Mouse (Mus musculus) right cerebral cortex, postnatal 10 days (tissue): Measurements from ENCODE around the gene Slc17a2.
"Not testable (repeated sequence)": the region's sequence is repeated elsewhere in the genome, so short reads cannot be mapped to it uniquely, and the experiment has no call there.

Source experiments
- DNase-seq, 2 experiments: peaks; one replicate each; pipeline ENCODE4 v3.0.0; 2021; ENCODE audit warnings: low spot score in 2 of 2

Gene Slc17a2

DNA sequence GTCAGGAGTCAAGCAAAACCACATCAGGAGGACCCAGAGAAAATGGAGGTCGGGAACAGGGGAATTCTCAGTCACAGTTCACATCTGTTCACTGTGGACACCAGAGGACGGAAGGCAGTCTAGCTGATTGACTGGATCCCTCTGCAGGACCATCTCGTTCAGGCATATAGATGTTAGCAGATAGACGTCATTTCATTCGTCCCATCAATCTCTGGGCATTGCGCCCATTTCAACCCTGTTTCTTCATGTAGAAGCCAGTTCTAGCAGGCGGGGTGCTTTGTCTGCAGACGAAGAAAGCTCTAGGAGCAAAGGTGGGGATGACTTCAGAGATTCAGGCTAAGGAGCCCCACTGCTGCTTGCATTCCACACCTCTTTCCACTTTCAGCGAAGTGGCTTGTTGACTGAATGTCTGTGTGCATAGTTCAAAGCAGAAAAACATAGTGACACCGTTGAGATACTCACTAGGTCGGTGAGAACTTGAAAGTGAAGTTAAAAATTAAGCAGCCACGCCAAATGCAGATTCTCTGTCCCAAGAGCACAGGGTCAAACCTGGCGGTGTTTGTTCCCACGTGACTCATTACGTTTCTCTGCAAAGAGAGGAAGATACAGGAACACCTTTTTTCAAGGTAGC is at the start of gene Slc17a2:
TSS of gene Slc17a2 (plus strand) at position 572 of the 631 bp plus-strand sequence.
- peak in 1 of 2 experiments; percentile 24 for DNase-seq

DNA sequence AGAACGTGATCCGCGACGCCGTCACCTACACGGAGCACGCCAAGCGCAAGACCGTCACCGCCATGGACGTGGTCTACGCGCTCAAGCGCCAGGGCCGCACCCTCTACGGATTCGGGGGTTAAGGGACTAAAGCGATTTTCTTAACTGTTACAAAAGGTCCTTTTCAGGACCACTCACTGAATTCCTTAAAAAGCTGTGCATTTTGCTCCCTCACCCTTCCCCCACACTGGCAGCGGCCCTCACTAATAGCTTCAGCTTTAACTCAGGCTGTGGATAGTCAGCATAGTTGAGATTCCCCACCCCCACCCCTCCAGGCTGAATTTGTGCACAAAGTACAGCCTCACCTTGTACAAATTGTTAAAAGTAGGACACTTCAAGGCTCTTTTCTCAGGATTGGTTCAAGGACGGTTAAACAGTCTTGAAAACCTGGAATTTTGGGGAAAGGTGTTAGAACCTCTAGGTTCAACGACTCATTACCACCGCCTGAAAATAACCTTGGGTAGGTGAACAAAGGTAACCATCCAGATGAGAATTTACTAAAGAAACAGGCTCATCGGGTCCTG is 49.5 kb upstream of the Slc17a2 start:
- peak in 1 of 2 experiments; percentile 28 for DNase-seq

DNA sequence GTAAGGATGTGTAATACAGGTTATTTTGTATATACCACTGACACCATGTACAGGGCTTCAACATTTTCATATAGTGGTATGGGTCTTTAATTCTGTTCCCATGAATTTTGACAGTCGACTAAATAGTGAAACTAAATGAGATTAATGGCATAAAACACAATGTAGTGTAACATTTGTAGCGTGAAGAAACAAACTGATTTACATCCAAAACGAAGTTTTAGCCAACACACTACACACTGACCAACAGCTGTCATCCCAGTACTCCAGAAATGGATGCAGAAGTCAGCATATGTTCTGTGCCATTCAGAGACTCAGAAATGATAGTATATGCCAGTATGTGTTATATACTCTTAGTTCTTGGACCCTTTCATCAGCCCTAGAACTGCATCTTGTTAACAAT is 48.9 kb upstream of the Slc17a2 start:
- DNase-seq = no peak

DNA sequence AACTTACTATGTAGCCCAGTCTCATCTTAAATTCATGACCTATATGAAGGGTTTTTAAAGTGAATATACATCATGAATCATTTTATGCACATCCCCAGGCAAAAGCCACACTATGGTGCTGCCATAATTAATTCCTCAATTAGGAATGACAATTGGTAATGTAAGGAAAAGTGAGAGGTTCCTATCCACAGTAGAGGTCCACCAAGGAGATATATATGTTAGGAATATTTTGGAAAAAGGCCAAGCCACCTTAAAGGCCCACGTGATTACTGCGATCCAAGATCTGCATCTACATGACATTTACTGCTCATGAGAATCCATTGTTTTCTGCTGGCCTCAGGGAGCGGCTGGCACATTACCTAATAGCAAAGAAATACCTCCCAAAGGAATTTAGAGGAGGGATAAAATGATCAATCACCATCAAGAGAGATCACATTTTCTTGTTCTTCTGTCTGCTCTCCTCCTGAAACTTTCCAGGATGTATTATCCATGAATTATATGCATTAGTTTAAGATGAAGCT is 47.5 kb upstream of the Slc17a2 start:
- DNase-seq = no peak

DNA sequence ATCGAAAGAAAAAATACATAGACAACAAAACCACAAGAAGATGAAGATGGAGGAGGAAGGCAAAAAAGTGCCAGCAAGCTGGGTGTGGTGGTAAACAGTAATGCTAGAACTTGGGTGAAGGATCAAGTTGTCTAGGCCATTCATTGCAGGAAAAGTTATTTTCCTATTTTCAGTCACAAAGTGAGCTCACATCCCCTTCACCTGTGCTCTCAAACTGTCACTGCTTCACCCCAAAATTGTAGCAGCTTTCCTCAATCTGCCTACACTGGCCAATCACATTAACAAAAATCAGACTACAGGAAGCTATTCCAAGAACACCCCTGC is 46.9 kb upstream of the Slc17a2 start:
- DNase-seq = no peak

DNA sequence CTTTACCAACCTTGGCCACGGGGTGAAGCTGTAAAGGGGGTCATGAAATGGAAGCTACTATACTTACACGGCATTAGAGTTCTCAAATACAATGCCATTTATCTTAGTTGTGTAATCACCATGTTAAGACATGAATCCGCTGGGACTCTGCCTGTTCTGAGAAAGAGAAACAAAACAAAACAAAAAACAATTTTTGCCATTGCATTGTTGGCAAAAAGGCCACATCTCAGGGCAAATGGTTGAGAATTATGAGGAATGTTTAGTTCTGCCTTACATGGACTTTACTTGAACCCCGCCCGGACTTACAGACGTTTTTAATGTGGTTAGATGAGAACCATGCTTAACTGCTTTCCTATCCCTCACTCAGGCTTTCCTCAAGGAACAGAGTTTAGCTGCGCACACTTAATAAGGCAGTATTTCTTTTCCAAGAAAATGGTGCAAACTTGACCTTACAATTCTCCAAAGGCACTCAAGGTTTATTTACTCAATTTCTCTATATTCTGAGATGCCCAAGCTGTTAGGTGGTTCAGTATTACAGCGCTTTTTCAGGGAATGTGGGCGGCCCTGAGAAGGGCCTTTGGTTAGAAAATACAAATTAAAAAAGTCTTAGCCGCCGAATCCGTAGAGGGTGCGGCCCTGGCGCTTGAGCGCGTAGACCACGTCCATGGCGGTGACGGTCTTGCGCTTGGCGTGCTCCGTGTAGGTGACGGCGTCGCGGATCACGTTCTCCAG is 46.4 kb upstream of the Slc17a2 start:
- DNase-seq = peak; percentile 31 to 42

DNA sequence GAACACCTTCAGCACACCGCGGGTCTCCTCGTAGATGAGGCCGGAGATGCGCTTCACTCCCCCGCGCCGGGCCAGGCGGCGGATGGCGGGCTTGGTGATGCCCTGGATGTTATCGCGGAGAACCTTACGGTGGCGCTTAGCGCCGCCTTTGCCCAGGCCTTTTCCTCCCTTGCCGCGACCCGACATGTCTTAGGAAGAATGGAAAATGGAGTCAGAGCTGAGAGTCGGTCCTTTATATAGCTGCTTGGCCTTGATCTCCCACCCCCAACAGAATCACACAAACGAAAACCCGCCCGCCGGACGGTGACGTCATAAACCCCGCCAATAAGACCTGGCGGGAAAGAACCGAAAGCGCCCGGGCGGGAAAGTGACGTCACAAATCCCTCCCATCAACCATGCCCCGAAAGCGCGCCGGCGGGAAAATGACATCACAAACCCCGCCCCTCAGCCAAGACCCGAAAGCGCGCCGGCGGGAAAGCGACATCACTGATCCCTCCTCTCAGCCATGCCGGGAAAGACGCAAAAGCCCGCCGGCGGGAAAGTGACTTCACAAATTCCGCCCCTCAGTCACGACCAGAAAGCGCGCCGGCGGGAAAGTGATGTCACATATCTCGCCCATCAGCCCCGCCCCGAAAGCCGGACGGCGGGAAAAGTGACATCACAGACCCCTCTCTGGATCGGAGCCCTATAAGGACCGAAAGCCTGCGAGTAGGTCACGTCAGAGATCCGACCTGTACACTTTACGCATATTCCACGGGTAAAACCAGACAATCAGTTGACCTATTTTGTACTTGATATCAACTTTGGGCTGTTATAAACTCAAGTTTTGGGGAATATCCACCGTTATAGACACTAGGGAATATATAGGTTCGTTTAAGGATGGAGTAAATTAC is 45.6 kb upstream of the Slc17a2 start, which contains the start of gene Hist1h4a:
TSS of gene Hist1h4a (minus strand) at position 259 of the 893 bp plus-strand sequence.
- DNase-seq = peak; percentile 100

DNA sequence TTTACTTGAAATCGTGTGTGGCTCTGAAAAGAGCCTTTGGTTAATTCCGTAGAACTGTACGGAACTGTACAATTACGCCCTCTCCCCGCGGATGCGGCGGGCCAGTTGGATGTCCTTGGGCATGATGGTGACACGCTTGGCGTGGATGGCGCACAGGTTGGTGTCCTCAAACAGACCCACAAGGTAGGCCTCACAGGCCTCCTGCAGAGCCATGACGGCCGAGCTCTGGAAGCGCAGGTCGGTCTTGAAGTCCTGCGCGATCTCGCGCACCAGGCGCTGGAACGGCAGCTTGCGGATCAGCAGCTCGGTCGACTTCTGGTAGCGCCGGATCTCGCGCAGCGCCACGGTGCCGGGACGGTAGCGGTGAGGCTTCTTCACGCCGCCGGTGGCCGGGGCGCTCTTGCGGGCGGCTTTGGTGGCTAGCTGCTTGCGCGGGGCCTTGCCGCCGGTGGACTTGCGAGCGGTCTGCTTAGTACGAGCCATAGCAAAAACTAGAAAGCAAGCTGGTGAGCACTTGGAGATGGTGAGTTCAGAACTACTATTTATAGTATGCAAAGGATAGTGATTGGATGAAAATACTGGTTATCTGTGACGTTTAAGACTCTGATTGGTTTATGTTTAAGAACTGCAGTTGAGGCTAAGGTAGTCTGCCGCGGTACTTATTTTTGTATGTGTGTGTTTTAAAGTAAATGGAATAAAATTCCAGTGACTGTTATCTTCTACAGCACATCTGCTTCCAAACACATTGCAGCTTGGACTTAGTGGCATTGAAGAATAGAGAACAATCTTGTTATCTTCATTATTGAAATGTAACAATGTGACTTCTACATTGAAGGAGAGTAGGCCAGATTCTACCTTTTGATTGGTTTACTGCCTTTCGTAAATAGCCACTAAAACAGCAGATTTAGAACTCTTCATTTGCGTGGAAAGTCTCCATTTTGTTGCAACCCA is 44.6 kb upstream of the Slc17a2 start, which contains the start of gene Hist1h3a:
TSS of gene Hist1h3a (minus strand) at position 516 of the 951 bp plus-strand sequence.
- DNase-seq = peak; percentile 44 to 73

DNA sequence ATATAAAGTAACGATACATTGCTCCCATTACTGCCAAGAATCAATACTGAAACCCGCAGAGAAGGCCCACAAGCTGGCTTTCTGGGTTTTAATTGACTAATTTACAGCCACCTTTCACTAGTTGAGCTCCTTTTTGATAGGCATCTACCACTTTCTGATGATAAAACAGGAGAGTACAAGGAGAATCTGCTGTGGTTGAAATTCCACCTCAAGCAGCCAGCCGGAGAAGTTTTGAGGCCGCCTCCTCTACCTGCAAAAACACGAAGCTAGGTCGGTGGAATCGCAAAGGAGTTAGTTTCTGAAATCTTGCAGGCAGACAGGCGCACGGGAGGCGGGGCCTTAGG is 43.6 kb upstream of the Slc17a2 start:
- DNase-seq = no peak

DNA sequence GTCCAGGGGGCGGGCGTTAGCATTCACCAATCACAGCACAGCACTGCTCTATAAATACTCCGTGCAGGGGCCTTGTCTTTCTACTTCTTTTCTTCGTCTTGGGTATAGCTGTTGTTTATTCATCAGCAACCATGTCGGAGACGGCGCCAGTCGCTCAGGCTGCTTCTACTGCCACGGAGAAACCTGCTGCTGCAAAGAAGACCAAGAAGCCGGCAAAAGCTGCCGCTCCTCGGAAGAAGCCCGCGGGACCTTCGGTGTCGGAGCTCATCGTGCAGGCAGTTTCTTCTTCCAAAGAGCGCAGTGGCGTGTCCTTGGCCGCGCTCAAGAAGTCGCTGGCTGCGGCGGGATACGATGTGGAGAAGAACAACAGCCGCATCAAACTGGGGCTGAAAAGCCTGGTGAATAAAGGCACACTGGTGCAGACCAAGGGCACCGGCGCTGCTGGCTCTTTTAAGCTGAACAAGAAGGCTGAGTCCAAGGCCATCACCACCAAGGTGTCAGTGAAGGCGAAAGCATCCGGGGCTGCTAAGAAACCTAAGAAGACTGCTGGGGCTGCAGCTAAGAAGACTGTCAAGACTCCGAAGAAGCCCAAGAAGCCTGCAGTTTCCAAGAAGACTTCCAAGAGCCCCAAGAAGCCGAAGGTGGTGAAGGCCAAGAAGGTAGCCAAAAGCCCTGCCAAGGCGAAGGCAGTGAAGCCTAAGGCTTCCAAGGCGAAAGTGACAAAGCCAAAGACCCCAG is 43.0 kb upstream of the Slc17a2 start, which contains the start of gene Hist1h1a:
TSS of gene Hist1h1a (plus strand) at position 81 of the 738 bp plus-strand sequence.
- peak; percentile 91 to 92 for DNase-seq

DNA sequence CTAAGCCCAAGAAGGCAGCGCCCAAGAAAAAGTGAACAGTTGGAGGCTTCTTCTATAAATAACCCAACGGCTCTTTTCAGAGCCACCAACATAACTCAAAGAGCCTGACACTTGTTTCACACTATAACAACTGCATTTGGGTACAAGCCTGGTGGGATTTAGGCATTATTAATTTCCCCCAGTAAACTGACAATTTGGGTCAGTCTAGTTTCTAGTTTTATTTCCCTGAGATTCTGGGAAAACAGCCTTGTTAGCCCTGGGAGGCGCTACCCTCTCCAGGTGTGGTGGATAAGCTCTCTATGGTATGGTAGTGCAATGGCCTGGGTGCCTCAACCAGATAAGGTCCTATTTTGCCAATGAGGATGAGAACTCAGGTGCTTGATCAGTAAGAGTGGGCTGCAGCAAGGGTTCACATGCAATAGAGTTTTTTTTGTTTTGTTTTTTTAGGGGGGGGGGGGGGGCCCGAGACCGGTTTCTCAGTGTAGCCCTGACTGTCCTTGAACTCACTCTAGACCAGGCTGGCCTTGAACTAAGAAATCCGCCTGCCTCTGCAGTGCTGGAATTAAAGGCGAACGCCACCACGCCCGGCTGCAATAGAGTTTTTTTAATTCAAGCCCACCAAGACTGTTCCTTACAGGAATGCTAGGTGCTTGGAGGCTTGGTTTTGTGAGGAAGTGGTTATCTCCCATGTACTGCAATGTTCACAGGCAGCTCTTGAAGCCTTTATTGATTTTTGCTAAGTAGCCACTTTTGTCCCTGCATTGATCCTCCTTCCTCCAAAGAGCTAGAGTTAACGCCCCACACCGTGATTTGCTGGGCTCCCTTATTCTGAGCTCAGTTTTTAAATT is 42.2 kb upstream of the Slc17a2 start:
- no peak for DNase-seq

DNA sequence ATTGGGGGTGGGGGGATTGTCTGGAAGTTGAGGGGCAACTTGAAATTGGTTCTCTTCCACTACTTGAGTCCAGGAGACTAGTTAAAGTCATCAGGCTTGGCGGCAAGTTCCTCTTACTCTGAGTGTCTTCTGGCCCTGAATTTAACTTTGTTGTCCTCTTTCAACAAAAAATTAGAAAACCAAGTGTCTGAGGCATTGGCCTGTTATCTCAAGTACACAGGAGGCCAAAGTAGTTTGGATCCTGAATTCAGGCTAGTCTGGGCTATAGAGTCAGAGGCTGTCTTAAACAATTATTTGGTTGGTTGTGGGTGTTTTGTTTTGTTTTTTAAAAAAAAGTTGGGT is 41.6 kb upstream of the Slc17a2 start:
- DNase-seq = no peak

DNA sequence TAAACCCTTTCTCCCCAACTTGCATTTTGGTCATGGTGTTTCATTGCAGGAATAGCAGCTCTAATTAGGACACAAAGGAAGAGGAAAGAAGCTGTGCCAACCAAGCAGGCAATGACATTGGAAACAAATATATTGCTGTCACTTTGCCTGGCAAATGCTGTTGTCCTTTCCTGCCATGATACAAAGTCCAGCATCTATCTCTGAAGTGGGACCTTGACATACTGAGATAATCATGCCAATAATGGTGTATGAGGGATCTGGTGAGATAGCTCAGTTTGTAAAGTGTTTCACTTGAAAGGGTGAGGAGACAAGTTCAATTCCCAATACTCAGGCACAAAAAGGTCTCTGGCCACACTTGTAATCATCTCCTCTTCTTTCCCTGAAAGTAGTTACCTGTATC is 40.0 kb upstream of the Slc17a2 start:
- no peak for DNase-seq

DNA sequence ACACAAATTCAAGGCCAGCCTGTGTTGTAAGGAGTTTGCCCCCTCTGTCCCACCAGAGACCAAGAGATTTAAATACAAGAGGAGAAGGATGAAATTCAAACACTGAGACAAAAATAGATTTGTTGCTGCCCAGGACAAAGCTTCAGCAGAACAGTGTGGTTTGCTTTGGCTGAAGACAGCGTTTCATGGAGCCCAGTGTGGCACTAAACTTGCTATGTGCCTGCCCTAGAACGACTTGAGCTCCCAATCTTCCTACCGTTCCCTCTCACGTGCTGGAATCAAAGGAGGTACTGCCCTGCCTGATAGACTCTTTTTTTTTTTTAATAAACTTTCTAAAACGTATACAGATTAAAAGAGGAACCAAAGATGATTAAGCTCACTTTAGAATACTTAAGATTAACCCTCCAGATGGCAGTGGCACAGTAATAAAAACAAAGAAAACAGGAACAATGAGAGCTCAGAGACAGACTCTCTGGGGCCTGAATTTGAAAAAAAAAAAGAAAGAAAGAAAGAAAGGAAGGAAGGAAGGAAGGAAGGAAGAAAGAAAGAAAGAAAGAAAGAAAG is 37.9 kb upstream of the Slc17a2 start:
- no peak for DNase-seq

DNA sequence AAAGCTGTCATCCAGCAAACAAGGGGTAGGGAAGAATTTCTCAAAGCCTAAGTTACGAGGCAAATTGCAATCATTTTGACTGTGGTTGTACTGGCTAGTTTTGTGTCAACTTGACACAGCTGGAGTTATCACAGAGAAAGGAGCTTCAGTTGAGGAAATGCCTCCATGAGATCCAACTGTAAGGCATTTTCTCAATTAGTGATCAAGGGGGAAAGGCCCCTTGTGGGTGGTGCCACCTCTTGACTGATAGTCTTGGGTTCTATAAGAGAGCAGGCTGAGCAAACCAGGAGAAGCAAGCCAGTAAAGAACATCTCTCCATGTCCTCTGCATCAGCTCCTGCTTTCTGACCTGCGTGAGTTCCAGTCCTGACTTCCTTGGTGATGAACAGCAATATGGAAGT is 37.2 kb upstream of the Slc17a2 start, which contains the start of gene Trim38:
TSS of gene Trim38 (plus strand) at position 301 of the 400 bp plus-strand sequence.
- DNase-seq = not testable (repeated sequence)

DNA sequence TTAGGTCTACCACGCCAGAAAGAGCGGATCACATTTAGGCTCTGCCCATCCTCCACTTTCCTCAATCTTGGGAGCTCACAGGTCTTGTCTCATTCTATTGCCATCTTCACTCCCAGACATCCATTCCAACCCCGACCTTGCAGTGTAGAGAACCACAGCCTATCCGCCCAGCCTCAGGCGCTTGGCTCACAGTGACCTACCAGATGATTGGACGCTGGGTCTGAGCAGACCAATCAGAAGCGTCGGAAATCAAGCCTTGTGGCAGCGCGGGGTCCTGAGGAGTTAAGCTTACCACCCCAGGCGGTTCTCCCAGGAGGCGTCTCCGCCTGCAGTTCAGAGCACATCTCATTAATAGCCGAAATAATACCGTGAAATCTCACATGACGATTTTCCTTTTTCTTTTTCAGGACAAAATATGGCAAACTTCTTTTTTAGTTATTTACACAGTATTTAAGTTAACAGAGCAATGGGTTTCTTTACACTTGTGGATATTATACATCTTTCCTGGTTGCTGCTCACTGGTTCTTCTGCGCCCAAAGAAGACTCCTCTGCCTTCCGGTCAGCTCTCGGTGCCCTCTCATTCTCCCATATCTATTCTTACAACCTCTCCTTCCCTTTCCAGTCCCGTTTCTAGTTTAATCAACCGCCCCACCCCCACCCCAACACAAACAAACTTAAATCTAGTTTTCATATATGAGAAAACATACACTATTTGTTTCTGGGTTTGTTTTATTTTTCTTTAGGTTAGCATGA is 34.1 kb upstream of the Slc17a2 start:
- DNase-seq = peak; percentile 75 to 83

DNA sequence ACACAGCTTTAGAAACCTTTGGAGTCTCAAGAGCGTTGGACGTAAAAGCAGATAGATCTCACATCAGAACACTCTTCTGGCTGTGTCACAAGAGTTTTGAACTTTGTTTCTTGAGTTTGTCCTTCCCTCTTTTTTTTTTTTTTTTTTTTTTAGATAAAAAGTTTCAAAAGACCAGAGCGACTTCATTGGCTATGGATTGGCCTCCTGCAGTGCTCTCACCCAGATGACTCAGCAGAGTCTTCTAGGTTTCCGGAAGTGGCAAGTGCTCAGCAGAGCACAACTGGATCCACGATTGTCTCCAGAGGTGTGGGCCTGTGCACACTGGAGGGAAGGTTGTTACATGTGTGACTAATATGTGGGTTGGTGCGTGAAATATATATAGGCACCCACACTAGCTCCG is 28.5 kb upstream of the Slc17a2 start:
- no peak for DNase-seq

DNA sequence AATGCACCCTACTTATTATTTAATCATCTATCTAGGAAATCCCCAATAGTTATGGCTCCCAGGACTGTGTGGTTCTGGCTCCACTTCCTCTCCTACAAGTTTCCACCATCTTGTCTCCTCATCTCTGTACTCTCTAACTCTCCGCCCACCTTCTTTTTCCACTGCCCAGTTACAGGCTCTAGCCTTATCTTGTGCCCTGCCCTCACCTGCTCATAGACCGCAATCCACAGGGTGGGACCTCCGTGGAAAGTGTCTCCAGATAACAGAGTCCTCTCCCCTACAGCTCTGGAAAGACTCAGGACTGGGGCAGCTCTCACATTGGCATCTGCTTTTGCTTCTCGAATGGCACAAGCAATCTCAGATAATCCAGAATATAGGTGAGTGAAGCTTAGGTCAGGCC is 27.8 kb upstream of the Slc17a2 start:
- no peak for DNase-seq
